Mouse (Mus musculus): ENCODE measurements around the gene Klf16.

DNA sequence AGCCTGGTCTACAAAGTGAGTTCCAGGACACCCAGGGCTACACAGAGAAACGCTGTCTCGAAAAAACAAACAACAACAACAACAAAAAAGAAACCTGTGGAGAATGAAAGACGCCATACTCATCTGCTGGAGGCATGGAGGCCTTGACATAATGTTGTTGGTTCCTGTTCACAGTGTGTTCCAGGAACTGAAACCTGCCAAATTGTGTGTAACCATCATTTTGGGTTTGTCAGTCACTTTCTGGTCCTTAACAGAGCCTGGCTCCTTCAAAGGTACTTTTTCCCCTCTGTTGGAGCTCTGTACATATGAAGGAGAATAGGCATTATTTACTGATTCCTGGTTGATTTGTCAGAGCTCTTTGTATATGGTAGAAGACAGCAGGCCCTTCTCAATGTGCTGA, 34.8 kb upstream of the Klf16 start:
- TF ChIP-seq POLR2A (IDR thresholded peaks at IDR 0.05; ENCODE audit: control insufficient read depth, low read depth, low read length) = no peak
- TF ChIP-seq CTCF (IDR thresholded peaks at IDR 0.05; ENCODE audit: control insufficient read depth, insufficient read depth, insufficient replicate concordance, low read depth, low read length) = no peak

Measured in testis, adult 2 months (tissue).